In genomic region chr7:55842504-55843152, GRCm38 (mm10) we compare ENCODE assay signal across 8 mouse cellular contexts. TPM values are rescaled to one million over a fixed set of nuclear protein-coding genes. Genes with fewer than 3 reads are reported as not detected.
A peak's percentile ranks its signal among the peaks of the same experiment; 100 is the strongest.
DNase-seq lines count a peak whose midpoint lies in the region; ATAC-seq and TF ChIP-seq lines count a peak whose summit lies in the region.

No protein-coding gene starts in this region.

- H3K9ac ChIP-seq in forebrain, embryonic 12.5 days = peak overlapping the region; percentile 90
- peak overlapping the region; percentile 96 for H3K9ac ChIP-seq in limb, embryonic 13.5 days
- H3K9ac ChIP-seq in midbrain, embryonic 16.5 days (ENCODE audit: low read depth, low read length) = peak overlapping the region; percentile 96

- H3K36me3 ChIP-seq in erythroblast, embryonic 14.5 days (ENCODE audit: control insufficient read depth) = no peaks in the 10 kb centered on the region
- H3K36me3 ChIP-seq in spleen, adult 2 months (ENCODE audit: control insufficient read depth, insufficient read depth, low read length) = no peaks in the 10 kb centered on the region
- H3K36me3 ChIP-seq in forebrain, embryonic 12.5 days (replicated peaks) = no peaks in the 10 kb centered on the region
- no peaks in the 10 kb centered on the region; the same call in 1 of the 2 replicates for H3K36me3 ChIP-seq in limb, embryonic 13.5 days
- no peaks in the 10 kb centered on the region for H3K36me3 ChIP-seq in midbrain, embryonic 16.5 days (ENCODE audit: control insufficient read depth, insufficient read depth, low read length)

- 2% methylated on average over 40 of the region's 40 CpGs for WGBS in spleen, adult 2 months
- under 1% methylated on average over 40 of the region's 40 CpGs for WGBS in forebrain, embryonic 12.5 days
- under 1% methylated on average over 40 of the region's 40 CpGs for WGBS in limb, embryonic 13.5 days
- under 1% methylated on average over 38 of the region's 40 CpGs for WGBS in midbrain, embryonic 16.5 days

- no peak for TF ChIP-seq CTCF in spleen, adult 2 months (IDR thresholded peaks at IDR 0.05; ENCODE audit: extremely low read depth, insufficient read depth, insufficient read length, insufficient replicate concordance)

- no peaks in the 10 kb centered on the region for H3K9me3 ChIP-seq in erythroblast, embryonic 14.5 days (ENCODE audit: control insufficient read depth, low read length)
- H3K9me3 ChIP-seq in forebrain, embryonic 12.5 days = no peaks in the 10 kb centered on the region
- no peaks in the 10 kb centered on the region for H3K9me3 ChIP-seq in limb, embryonic 13.5 days
- no peaks in the 10 kb centered on the region for H3K9me3 ChIP-seq in midbrain, embryonic 16.5 days (replicated peaks; ENCODE audit: control insufficient read depth, low read length, poor library complexity, severe bottlenecking)

- H3K4me2 ChIP-seq in forebrain, embryonic 12.5 days = peak overlapping the region; percentile 74
- H3K4me2 ChIP-seq in limb, embryonic 13.5 days (replicated peaks) = peak overlapping the region; percentile 79
- peak overlapping the region; percentile 92 for H3K4me2 ChIP-seq in midbrain, embryonic 16.5 days (ENCODE audit: low read length)

- H3K4me3 ChIP-seq in erythroblast, embryonic 14.5 days (replicated peaks) = peak overlapping the region; percentile 81
- H3K4me3 ChIP-seq in spleen, adult 2 months (ENCODE audit: extremely low read depth, insufficient read depth, insufficient read length) = peak overlapping the region; percentile 92
- peak overlapping the region; percentile 83 for H3K4me3 ChIP-seq in forebrain, embryonic 12.5 days (replicated peaks)
- H3K4me3 ChIP-seq in limb, embryonic 13.5 days = peak overlapping the region; percentile 92
- H3K4me3 ChIP-seq in midbrain, embryonic 16.5 days (ENCODE audit: low read depth, low read length) = peak overlapping the region; percentile 95

- no peak for TF ChIP-seq POLR2A in spleen, adult 2 months (IDR thresholded peaks at IDR 0.05; ENCODE audit: low read depth, low read length)

- ATAC-seq in erythroblast, adult 5-6 weeks (replicated peaks; ENCODE audit: low FRiP score, poor library complexity, severe bottlenecking) = no peak
- peak; percentile 68 for ATAC-seq in forebrain, embryonic 12.5 days (ENCODE audit: low FRiP score)
- ATAC-seq in limb, embryonic 13.5 days (ENCODE audit: low FRiP score, low read depth) = peak; percentile 55; the same call in 1 of the 2 replicates
- peak; percentile 75 for ATAC-seq in midbrain, embryonic 16.5 days

- peaks cover 27% of the 10 kb centered on the region for H3K27me3 ChIP-seq in erythroblast, embryonic 14.5 days (ENCODE audit: control insufficient read depth)
- peaks cover 5% of the 10 kb centered on the region for H3K27me3 ChIP-seq in spleen, adult 2 months (ENCODE audit: control insufficient read depth, insufficient read depth, low read length)
- no peaks in the 10 kb centered on the region for H3K27me3 ChIP-seq in forebrain, embryonic 12.5 days
- no peaks in the 10 kb centered on the region for H3K27me3 ChIP-seq in limb, embryonic 13.5 days
- no peaks in the 10 kb centered on the region for H3K27me3 ChIP-seq in midbrain, embryonic 16.5 days (ENCODE audit: control insufficient read depth, insufficient read depth, low read depth, low read length)

- no peak for DNase-seq in spleen, adult 2 months (ENCODE audit: low read depth in 1 of 2, low spot score in 2 of 2)
- DNase-seq in spleen, postnatal 36 days (ENCODE audit: low spot score in 2 of 2) = no peak
- no peak for DNase-seq in layer of hippocampus, adult 9-10 months (ENCODE audit: low spot score)

- peaks cover 19% of the 10 kb centered on the region for H3K4me1 ChIP-seq in erythroblast, embryonic 14.5 days (ENCODE audit: control insufficient read depth)
- peaks cover 2% of the 10 kb centered on the region; the same call in 1 of the 2 replicates for H3K4me1 ChIP-seq in spleen, adult 2 months (ENCODE audit: control insufficient read depth, insufficient read depth, insufficient read length)
- peaks cover 19% of the 10 kb centered on the region for H3K4me1 ChIP-seq in forebrain, embryonic 12.5 days
- peaks cover 25% of the 10 kb centered on the region for H3K4me1 ChIP-seq in limb, embryonic 13.5 days
- H3K4me1 ChIP-seq in midbrain, embryonic 16.5 days (ENCODE audit: control insufficient read depth, insufficient read depth, low read length) = peaks cover 16% of the 10 kb centered on the region

- H3K27ac ChIP-seq in spleen, adult 2 months (ENCODE audit: insufficient read depth, low read length) = peak overlapping the region; percentile 66
- H3K27ac ChIP-seq in forebrain, embryonic 12.5 days = peak overlapping the region; percentile 91
- peak overlapping the region; percentile 97 for H3K27ac ChIP-seq in limb, embryonic 13.5 days
- peak overlapping the region; percentile 95 for H3K27ac ChIP-seq in midbrain, embryonic 16.5 days (ENCODE audit: low read length)

RNA-seq across cellular contexts. Expression of gene Cyfip1, which starts 1.1 kb away (rescaled TPM):
- polyA plus RNA-seq in erythroblast, embryonic 14.5 days (2012) = 0.08 and 0.20 TPM in 2 replicates
- 18.8 and 24.2 TPM in 2 replicates for total RNA-seq in erythroblast, adult 5-6 weeks (2015; ENCODE audit: low replicate concordance)
- 11.0 and 13.8 TPM in 2 replicates for total RNA-seq in erythroblast, adult 5-6 weeks (2017; ENCODE audit: low replicate concordance)
- 17.4 and 19.4 TPM in 2 replicates for polyA plus RNA-seq in spleen, adult 2 months (2012; rRNA removed)
- polyA plus RNA-seq in forebrain, embryonic 12.5 days (2016; fragmentation: Nextera tagmentation; extraction: Ambion mirVana) = 76.0 and 79.7 TPM in 2 replicates
- polyA plus RNA-seq in limb, embryonic 13.5 days (2015; fragmentation: Nextera tagmentation; extraction: Ambion mirVana) = 118 and 127 TPM in 2 replicates
- 43.1 and 44.1 TPM in 2 replicates for polyA plus RNA-seq in midbrain, embryonic 16.5 days (2015; fragmentation: Nextera tagmentation; extraction: Ambion mirVana)

RNA-seq across cellular contexts. Expression of gene Tubgcp5, which starts 48.7 kb away (rescaled TPM):
- polyA plus RNA-seq in erythroblast, embryonic 14.5 days (2012) = 0.03 and 0.04 TPM in 2 replicates
- total RNA-seq in erythroblast, adult 5-6 weeks (2015; ENCODE audit: low replicate concordance) = 9.2 and 13.2 TPM in 2 replicates
- 5.2 and 7.9 TPM in 2 replicates for total RNA-seq in erythroblast, adult 5-6 weeks (2017; ENCODE audit: low replicate concordance)
- polyA plus RNA-seq in spleen, adult 2 months (2012; rRNA removed) = 2.3 and 2.9 TPM in 2 replicates
- polyA plus RNA-seq in forebrain, embryonic 12.5 days (2016; fragmentation: Nextera tagmentation; extraction: Ambion mirVana) = 42.8 and 45.2 TPM in 2 replicates
- 44.8 and 46.9 TPM in 2 replicates for polyA plus RNA-seq in limb, embryonic 13.5 days (2015; fragmentation: Nextera tagmentation; extraction: Ambion mirVana)
- 39.7 and 42.9 TPM in 2 replicates for polyA plus RNA-seq in midbrain, embryonic 16.5 days (2015; fragmentation: Nextera tagmentation; extraction: Ambion mirVana)

Comparison
In these comparisons a context has a peak if more than half of its experiments do, and no peak if none do; other contexts are left out.
1. RNA of gene Cyfip1, which starts 1.1 kb away (polyA plus RNA-seq): 118 to 127 TPM in limb, embryonic 13.5 days, 76.0 to 79.7 TPM in forebrain, embryonic 12.5 days, 43.1 to 44.1 TPM in midbrain, embryonic 16.5 days and 17.4 to 19.4 TPM in spleen, adult 2 months; 0.08 to 0.20 TPM in erythroblast, embryonic 14.5 days; every median in the first group is over 10 times any median in the second.
2. RNA of gene Tubgcp5, which starts 48.7 kb away (polyA plus RNA-seq): 42.8 to 45.2 TPM in forebrain, embryonic 12.5 days, 44.8 to 46.9 TPM in limb, embryonic 13.5 days and 39.7 to 42.9 TPM in midbrain, embryonic 16.5 days; 2.3 to 2.9 TPM in spleen, adult 2 months and 0.03 to 0.04 TPM in erythroblast, embryonic 14.5 days; every median in the first group is over 10 times any median in the second.
3. Peak in every context shown above with its lines, with median percentiles within 50 percentile points of each other: H3K4me3 ChIP-seq, H3K27ac ChIP-seq, H3K4me2 ChIP-seq and H3K9ac ChIP-seq.